Mouse (Mus musculus) adrenal gland, postnatal 14 days (tissue): ENCODE data around the gene Papola. TPM values are rescaled to one million over a fixed set of nuclear protein-coding genes. Genes with fewer than 3 reads are reported as not detected.
"Not testable (repeated sequence)": the region's sequence is repeated elsewhere in the genome, so short reads cannot be mapped to it uniquely, and the experiment has no call there.

ENCODE experiments used
- DNase-seq: peaks from one replicate; pipeline ENCODE4 v3.0.0; 2021; ENCODE audit warnings: mixed read lengths
- total RNA-seq: library from RNA; stranded (reverse); gene quantifications from 2 replicates; pipeline ENCODE4 v1.2.3, GENCODE M21; 2021

The Papola gene
- total RNA-seq, 1 experiment from 2014 or later, result 188 TPM

DNA sequence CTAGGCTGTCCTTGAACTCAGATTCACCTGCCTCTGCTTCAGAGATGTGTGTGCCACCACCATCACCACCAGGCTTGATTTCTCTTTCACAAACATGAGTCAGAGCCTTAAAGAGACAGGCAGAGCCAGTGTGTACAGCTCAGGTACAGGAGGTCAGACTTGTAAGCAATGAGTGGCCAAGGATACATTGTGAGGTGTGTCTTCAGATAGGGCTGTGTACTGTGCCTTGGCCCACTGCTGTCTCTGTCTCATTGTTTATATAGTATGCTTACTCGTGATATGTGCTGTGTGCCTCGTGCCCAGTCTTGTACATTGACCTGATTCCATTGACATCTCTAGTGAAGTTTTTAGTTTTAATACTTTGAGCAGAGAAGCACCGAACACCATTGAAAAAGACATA is 21.3 kb downstream of the Papola start:
- DNase-seq, result no peak

GRCm38 (mm10) chr12:105806205-105806604 is 21.7 kb downstream of the Papola start:
- DNase-seq, result no peak

DNA sequence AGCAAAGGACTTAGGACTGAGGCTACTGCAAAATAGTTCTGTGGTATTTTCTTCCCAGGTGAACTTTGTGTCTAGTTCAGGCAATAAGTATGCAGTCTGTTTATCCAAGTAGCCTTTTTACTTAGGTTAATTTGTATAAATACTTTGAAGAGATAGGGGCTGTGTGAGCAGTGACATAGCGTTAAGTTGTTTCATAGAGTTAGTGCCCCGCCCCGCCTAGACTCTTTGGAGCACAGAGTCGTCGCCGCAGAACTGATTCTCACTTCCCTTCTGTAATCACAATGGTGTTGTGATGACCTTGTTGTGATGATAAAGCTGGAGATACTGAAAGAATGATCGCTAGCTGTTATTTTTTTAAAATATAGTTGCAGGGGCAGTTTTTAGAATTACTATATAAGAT is 22.9 kb downstream of the Papola start:
- DNase-seq, result no peak

GRCm38 (mm10) chr12:105808945-105809344 is 24.5 kb downstream of the Papola start:
- no peak for DNase-seq

DNA sequence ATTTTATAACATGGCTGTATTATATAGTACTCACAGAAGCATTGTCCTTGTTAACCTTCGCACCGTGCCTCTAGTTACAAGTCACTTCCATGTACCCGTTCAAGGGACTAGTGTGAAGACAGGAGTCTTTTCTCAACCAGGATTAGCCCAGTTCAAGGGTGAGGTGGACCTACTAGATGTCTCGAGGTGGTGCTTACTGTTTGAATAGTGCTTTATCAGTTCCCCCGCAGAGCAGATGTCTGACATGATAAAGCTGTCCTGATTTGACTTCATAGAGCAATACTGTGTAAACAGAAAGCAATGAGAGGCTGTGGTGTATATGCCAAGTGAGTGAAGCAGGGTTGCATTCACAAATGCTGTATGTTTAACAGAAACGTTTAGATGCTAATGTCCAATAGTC is 26.1 kb downstream of the Papola start:
- no peak for DNase-seq

DNA sequence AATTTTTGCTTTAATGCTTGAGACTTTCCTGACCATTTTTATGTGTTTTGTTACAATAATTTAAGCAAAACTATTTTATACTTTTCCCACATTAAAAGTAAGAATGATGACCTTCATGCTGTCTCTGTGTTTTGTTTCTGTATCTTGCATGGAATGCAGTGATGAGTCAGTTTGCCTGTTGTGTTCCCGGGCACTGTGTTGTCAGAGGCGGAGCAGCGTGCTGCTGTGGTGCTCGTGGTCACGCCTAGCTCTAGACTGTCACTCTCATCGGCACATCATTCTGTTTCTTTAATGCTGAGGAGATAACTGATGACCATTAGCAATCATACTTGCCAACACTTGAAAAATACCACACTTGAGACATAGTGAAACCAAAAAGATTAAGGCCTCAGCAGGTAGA is 29.5 kb downstream of the Papola start:
- peak; percentile 55 for DNase-seq

GRCm38 (mm10) chr12:105823472-105823871 is 39.0 kb downstream of the Papola start:
- DNase-seq, result no peak

DNA sequence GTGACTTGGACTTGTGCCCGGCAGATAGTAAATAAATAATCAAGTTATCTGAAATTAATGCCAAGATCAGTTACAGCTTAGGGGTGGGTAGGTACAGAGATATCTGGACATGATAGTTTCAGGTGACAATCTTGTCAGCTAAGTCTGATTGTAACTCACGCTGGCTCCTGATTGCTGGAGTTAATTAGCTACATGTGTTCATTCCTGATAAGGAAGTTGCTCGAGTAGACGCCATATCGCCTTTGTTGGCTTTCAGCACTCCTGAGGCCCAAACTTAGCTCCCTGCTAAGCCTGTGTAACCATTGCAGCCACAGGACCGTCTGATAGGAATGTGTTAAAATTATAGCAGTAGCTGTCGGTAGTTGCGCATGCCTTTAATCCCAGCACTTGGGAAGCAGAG is 40.2 kb downstream of the Papola start:
- DNase-seq, result no peak

DNA sequence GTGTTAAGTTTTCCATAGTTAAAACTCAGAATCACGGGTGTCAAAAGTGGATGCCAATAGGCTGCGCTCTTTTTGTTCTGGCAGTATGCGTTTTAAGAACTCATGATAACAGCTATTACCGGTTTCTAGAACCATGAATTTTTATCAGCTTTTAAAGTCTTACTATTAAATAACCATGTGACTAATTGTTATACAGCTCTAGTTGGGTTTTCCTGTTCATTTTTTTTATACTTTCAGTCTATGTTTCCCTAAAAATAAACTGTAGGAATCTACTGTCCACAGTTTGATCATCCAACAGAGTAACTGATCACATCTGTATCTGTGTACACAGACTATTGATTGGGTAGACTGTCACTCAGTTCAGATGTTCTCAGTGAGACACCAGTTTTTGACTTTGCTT is 40.8 kb downstream of the Papola start:
- DNase-seq, result no peak

DNA sequence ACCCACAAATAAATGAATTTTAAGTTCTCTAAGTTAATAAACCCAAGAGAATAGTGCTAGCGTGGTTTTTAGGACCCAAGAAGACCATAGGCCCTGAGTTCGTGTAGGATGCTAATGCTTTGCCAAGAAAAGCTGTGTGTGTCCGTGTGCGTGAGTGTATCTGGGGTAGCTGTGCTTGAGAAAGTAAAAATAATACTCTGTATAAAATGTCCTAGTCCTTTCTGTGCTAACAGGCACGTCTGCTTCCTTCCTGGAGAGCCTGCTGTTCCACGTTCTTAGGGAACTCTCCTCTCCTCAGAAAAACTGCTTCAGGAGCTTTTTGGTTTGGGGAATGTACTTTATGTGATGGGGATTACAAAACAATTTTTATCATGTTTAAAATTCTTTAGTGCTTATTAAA is 48.0 kb downstream of the Papola start:
- no peak for DNase-seq

DNA sequence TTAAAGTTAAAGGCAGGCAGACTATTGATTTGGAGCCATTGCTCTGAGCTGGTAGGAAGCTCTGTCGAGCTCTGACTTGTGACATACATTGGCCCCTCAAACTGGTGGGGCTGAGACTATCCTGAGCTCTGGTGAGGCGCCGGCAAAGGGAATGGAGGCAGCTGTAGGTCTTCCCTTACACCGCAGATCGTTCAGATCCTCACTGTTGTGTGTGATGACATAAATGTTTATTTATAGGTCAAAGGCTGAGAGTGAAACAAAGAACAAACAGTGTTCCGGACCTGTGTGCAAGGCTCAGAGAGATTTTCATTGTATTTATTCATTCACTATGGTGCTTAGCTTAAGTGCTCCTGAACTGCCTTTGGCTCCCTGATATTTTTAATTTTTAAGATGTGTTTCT is 50.4 kb downstream of the Papola start:
- DNase-seq, result no peak

DNA sequence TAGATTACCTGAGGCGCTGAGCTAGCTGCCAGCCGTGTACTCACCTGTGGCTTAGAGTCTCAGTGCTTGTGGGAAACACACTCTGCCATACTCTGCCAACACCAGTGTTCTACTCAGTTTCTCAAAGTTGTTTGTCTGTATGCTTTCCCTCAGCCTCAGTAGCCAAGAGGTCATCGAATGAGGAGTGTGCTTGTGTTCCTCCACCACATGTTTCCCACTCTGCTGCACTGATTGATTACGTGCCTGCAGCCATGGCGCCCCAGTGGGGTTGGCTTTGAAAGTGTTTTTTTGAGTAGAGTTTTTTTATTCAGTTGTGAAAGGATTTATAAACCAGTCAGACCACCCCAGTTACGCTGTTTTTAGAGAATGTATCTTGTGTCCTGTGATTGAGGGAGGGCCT is 51.1 kb downstream of the Papola start:
- DNase-seq, result no peak

GRCm38 (mm10) chr12:105836196-105836595 is 51.7 kb downstream of the Papola start:
- DNase-seq, result peak; percentile 55

- no peak for DNase-seq
Observed at GRCm38 (mm10) chr12:105839096-105839495, 54.6 kb downstream of the Papola start.

DNA sequence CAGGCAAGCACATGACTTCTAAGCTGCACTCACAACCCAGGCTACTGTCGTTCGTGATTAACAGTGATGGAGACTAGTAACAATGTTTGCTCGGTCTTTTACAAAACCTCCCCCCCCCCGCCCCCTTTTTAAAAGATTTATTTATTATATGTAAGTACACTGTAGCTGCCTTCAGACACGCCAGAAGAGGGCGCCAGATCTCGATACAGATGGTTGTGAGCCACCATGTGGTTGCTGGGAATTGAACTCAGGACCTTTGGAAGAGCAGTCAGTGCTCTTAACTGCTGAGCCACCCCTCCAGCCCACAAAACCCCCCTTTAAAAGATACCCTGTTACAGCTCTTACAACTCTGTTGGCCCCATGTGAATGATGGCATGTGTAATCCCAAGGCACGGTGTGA is 56.1 kb downstream of the Papola start:
- not testable (repeated sequence) for DNase-seq

- DNase-seq, result peak; percentile 74
Observed at GRCm38 (mm10) chr12:105843243-105844005, 58.9 kb downstream of the Papola start.

DNA sequence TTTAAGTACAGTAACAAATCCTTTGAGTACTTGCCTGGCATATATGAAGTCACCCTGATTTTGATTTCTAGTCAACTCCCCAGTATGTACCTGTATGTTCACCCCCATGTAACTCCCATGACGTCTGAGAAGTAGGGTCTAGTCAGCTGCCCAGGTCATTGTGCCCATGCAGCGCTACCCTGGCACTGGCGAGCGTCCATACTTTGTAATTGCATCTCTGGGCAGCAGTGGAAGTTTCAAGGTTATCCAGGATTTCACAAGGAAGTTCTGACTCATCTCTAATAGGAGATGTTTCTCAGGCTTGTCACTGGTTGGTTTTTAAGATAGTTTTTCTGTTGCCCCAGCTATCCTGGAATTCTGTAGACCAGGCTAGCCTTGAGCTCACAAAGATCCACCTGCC is 59.9 kb downstream of the Papola start:
- DNase-seq, result peak; percentile 81

DNA sequence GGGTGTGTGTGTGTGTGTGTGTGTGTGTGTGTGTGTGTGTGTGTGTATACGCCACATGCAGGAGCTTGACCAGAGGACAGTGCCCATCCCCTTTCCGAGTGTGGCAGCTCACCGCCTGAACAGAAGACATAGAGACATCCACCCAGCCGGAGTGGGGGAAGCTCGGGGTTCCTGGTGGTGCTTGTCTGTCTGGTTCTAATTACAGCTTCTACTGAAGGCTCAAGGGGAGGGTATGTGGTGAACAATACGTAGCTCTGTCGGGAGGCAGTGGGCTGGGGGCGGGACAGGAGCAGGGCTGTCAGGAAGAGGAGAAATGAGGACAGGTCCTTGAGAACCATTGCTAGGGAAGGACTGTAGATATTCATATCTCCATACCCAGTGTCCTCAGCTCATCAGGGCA is 64.6 kb downstream of the Papola start:
- no peak for DNase-seq

- no peak for DNase-seq
Observed at GRCm38 (mm10) chr12:105850675-105851074, 66.2 kb downstream of the Papola start.

DNA sequence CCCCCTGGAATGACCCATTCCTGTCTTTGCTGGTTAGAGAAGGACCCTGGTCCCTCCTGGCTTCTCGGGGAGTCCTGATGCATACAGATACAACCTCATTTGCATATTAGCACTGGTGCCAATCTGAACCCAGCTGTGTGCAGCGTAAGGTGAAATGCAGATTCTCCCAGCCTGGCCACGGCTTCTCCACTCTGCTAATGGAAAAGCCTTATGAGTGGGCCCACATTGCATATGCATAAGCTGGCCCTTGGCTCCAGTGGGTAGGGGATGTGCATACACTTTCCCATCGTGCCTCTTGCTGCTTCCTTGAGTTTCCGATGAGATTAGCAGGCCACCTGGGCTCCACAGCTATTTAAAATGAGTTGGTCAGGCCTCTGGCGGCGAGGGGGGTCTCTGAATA is 68.3 kb downstream of the Papola start:
- DNase-seq, result no peak

DNA sequence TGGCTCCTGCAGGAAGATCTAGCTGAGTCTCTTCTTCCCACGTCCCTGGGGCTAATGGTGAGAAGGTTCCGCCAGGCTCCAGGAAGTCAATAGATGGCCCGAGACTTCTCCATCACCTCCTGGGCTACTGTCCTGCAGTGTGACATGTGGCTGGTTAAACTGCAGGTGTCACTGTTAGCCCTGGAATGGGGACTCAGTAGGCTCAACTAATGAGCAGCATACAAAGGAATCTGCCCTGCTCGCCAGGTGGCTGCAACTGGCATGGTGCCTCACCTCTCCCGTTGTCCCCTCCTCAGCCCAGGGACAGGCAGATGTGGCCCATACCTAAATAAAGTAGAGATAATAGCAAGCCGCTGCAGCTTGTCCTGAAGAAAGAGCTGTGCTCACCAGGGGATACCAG is 70.1 kb downstream of the Papola start:
- DNase-seq, result peak; percentile 28

DNA sequence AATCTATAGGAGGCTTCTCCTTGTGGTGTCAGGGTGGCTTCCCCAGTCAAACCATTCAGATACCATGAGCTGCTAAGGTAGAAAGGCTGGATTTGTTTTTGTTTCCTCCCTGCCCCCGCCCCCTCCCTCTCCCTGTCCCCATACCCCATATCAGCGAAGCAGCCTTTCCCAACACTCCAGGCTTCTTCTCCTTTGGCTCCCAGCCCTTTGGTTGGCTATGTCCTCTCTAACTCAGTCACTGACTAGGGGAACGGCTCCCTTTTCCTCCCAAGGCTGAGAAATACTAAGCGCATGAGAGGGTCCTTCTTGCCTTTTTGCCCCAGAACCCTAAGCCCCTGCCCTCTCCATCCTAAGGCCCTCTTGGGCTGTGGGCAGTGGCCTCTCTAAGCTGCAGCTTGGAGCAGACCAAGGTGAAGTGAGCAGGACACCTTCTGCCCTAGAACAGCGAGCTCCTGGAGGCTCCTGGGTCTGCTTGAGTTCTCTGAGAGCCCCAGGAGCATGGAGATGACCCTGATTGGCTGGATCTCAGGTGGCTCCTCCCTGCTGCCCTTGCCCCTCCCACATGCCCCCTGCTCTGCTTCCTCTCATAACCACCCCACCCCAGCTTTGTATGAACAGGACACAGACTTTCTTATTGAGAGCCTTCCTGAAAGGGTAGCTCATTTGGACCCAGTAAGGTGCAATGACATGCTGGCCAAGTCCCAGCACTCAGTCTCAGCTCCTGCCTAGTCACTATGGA is 73.6 kb downstream of the Papola start:
- no peak for DNase-seq

GRCm38 (mm10) chr12:105862072-105862471 is 77.6 kb downstream of the Papola start:
- no peak for DNase-seq

GRCm38 (mm10) chr12:105862607-105863006 is 78.1 kb downstream of the Papola start:
- DNase-seq, result no peak
